10 mouse cellular contexts compared by ENCODE assay signal in the genomic region with DNA sequence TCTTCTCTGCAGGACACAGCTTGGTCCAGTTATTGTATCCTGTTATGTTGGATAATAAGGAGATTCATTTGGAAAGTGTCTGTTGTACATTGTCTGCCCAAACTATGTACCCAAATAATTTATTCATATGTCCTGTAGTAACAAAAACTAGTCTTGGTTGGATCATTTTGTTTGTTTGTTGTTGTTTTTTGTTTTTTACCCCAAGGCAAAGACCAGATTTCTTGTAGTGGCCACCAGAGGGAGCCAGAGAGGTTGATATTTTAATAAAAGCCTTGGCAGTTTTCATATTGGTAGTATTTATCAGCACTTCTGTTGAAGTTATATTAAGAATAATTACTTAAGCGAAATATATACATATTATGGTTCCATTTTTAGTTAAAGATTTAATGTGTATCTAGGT. TPM values are rescaled to one million over a fixed set of nuclear protein-coding genes. Genes with fewer than 3 reads are reported as not detected.
DNase-seq lines count a peak whose midpoint lies in the region; ATAC-seq lines count a peak whose summit lies in the region.
"Had no signal": no experiment of that assay in that cellular context is flagged by ENCODE, and none has a peak within 500 bp of the region (broad histone marks: within the 10 kb centered on the region; RNA-seq: fewer than 3 reads in every experiment).

No protein-coding gene starts in this region.

- no peaks in the 10 kb centered on the region for H3K4me1 ChIP-seq in midbrain, embryonic 14.5 days (ENCODE audit: control insufficient read depth, insufficient read depth, low read length)
- no peaks in the 10 kb centered on the region for H3K4me1 ChIP-seq in midbrain, embryonic 16.5 days (ENCODE audit: control insufficient read depth, insufficient read depth, low read length)
- no peaks in the 10 kb centered on the region for H3K4me1 ChIP-seq in hindbrain, embryonic 13.5 days (replicated peaks)

- no peak overlapping the region for H3K9ac ChIP-seq in midbrain, embryonic 14.5 days (replicated peaks; ENCODE audit: low read length)
- no peak overlapping the region for H3K9ac ChIP-seq in midbrain, embryonic 16.5 days (ENCODE audit: low read depth, low read length)
- no peak overlapping the region for H3K9ac ChIP-seq in hindbrain, embryonic 13.5 days
- H3K9ac ChIP-seq: heart, embryonic 15.5 days had no signal

- DNase-seq in heart, postnatal 4 days: peak; percentile 58
- DNase-seq in heart, adult 9 months (ENCODE audit: low spot score in 2 of 2): no peak
- DNase-seq in midbrain, embryonic 14.5 days: peak; percentile 86
- DNase-seq in R1 (ENCODE audit: low read depth, low spot score): peak; percentile 39
- DNase-seq in lung, postnatal 14 days: peak; percentile 52
- DNase-seq in ovary, postnatal 10 days (ENCODE audit: low spot score): no peak

- no peak overlapping the region for H3K4me2 ChIP-seq in midbrain, embryonic 14.5 days (ENCODE audit: low read length)
- no peak overlapping the region for H3K4me2 ChIP-seq in midbrain, embryonic 16.5 days (ENCODE audit: low read length)
- H3K4me2 ChIP-seq in hindbrain, embryonic 13.5 days: no peak overlapping the region
- H3K4me2 ChIP-seq: heart, embryonic 15.5 days had no signal

- no peaks in the 10 kb centered on the region for H3K9me3 ChIP-seq in midbrain, embryonic 14.5 days (ENCODE audit: control insufficient read depth, low read length)
- no peaks in the 10 kb centered on the region for H3K9me3 ChIP-seq in midbrain, embryonic 16.5 days (replicated peaks; ENCODE audit: control insufficient read depth, low read length, poor library complexity, severe bottlenecking)
- H3K9me3 ChIP-seq in hindbrain, embryonic 13.5 days: no peaks in the 10 kb centered on the region
- H3K9me3 ChIP-seq: heart, embryonic 15.5 days had no signal

- no peak overlapping the region for H3K4me3 ChIP-seq in midbrain, embryonic 14.5 days (replicated peaks; ENCODE audit: low read depth, low read length)
- H3K4me3 ChIP-seq in midbrain, embryonic 16.5 days (ENCODE audit: low read depth, low read length): no peak overlapping the region
- H3K4me3 ChIP-seq in hindbrain, embryonic 13.5 days: no peak overlapping the region
- H3K4me3 ChIP-seq: heart, embryonic 15.5 days had no signal

- H3K36me3 ChIP-seq in midbrain, embryonic 14.5 days (ENCODE audit: control insufficient read depth, insufficient read depth, low read length): no peaks in the 10 kb centered on the region
- H3K36me3 ChIP-seq in midbrain, embryonic 16.5 days (ENCODE audit: control insufficient read depth, insufficient read depth, low read length): no peaks in the 10 kb centered on the region
- H3K36me3 ChIP-seq in hindbrain, embryonic 13.5 days: no peaks in the 10 kb centered on the region
- H3K36me3 ChIP-seq: heart, embryonic 15.5 days had no signal

- WGBS in midbrain, embryonic 14.5 days: 13% methylated on average over 1 of the region's 1 CpGs
- WGBS in midbrain, embryonic 16.5 days: 6% methylated on average over 1 of the region's 1 CpGs
- 17% methylated on average over 1 of the region's 1 CpGs for WGBS in hindbrain, embryonic 13.5 days

- no peaks in the 10 kb centered on the region for H3K27me3 ChIP-seq in midbrain, embryonic 14.5 days (ENCODE audit: control insufficient read depth, insufficient read depth, low read length)
- H3K27me3 ChIP-seq in midbrain, embryonic 16.5 days (ENCODE audit: control insufficient read depth, insufficient read depth, low read depth, low read length): no peaks in the 10 kb centered on the region
- H3K27me3 ChIP-seq in hindbrain, embryonic 13.5 days: no peaks in the 10 kb centered on the region
- H3K27me3 ChIP-seq: heart, embryonic 15.5 days had no signal

- no peak for ATAC-seq in midbrain, embryonic 14.5 days (ENCODE audit: low FRiP score, low TSS enrichment)
- no peak for ATAC-seq in midbrain, embryonic 16.5 days
- no peak for ATAC-seq in hindbrain, embryonic 13.5 days (ENCODE audit: low FRiP score)

- no peak overlapping the region for H3K27ac ChIP-seq in midbrain, embryonic 14.5 days (replicated peaks; ENCODE audit: low read depth, low read length)
- H3K27ac ChIP-seq in midbrain, embryonic 16.5 days (ENCODE audit: low read length): no peak overlapping the region
- H3K27ac ChIP-seq in hindbrain, embryonic 13.5 days: no peak overlapping the region
- H3K27ac ChIP-seq: heart, embryonic 15.5 days; macrophage had no signal

RNA-seq across cellular contexts. Expression of a gene that starts 25.0 kb away (rescaled TPM):
- total RNA-seq in heart, postnatal 4 days (2021): 10 to 100 TPM; 47.4 to 49.2 TPM
- 5.3 and 13.8 TPM in 2 replicates for polyA plus RNA-seq in midbrain, embryonic 14.5 days (2014; fragmentation: Nextera tagmentation; extraction: Ambion mirVana)
- 13.6 and 17.3 TPM in 2 replicates for polyA plus RNA-seq in midbrain, embryonic 16.5 days (2015; fragmentation: Nextera tagmentation; extraction: Ambion mirVana)
- polyA plus RNA-seq in hindbrain, embryonic 13.5 days (2015; fragmentation: Nextera tagmentation; extraction: Ambion mirVana): 22.5 and 23.9 TPM in 2 replicates

Comparison
In these comparisons a context has a peak if more than half of its experiments do, and no peak if none do; other contexts are left out.
1. DNase-seq: peak in heart, postnatal 4 days (single experiment), midbrain, embryonic 14.5 days (single experiment), R1 (single experiment) and lung, postnatal 14 days (single experiment); none in heart, adult 9 months (0 of 2) and ovary, postnatal 10 days (single experiment).